Mouse (Mus musculus): ENCODE data around the gene Chst5. TPM values are rescaled to one million over a fixed set of nuclear protein-coding genes. Genes with fewer than 3 reads are reported as not detected.
A peak's percentile ranks its signal among the peaks of the same experiment; 100 is the strongest.

Chst5 gene
- polyA plus RNA-seq, 1 experiment = 1.2 TPM

- no peak overlapping the region for H3K4me3 ChIP-seq (ENCODE audit: insufficient read depth, low read length)
These were observed 22.8 kb downstream of the Chst5 start for GRCm38 (mm10) chr8:111887479-111887878.

GRCm38 (mm10) chr8:111883615-111884014 lies 26.6 kb downstream of the Chst5 start:
- TF ChIP-seq CTCF (IDR thresholded peaks at IDR 0.05; ENCODE audit: extremely low read depth, insufficient read depth, low read length) (no peak), POLR2A (IDR thresholded peaks at IDR 0.05; ENCODE audit: extremely low read depth, insufficient read depth, low read length) (no peak)

More at GRCm38 (mm10) chr8:111887479-111887878, 22.8 kb downstream of the Chst5 start:
- Histone ChIP-seq H3K4me1 (ENCODE audit: control insufficient read depth, insufficient read depth, low read length) (no peaks in the 10 kb centered on the region), H3K27ac (ENCODE audit: insufficient read depth, low read length) (no peak overlapping the region)
- TF ChIP-seq CTCF (IDR thresholded peaks at IDR 0.05; ENCODE audit: extremely low read depth, insufficient read depth, low read length) (no peak), POLR2A (IDR thresholded peaks at IDR 0.05; ENCODE audit: extremely low read depth, insufficient read depth, low read length) (no peak)

GRCm38 (mm10) chr8:111881591-111881990 lies 28.7 kb downstream of the Chst5 start:
- TF ChIP-seq POLR2A (IDR thresholded peaks at IDR 0.05; ENCODE audit: extremely low read depth, insufficient read depth, low read length) (no peak), CTCF (IDR thresholded peaks at IDR 0.05; ENCODE audit: extremely low read depth, insufficient read depth, low read length) (peak; percentile 87)
- Histone ChIP-seq H3K4me1 (ENCODE audit: control insufficient read depth, insufficient read depth, low read length) (no peaks in the 10 kb centered on the region), H3K27ac (ENCODE audit: insufficient read depth, low read length) (no peak overlapping the region), H3K4me3 (ENCODE audit: insufficient read depth, low read length) (no peak overlapping the region)

More at GRCm38 (mm10) chr8:111883615-111884014, 26.6 kb downstream of the Chst5 start:
- Histone ChIP-seq H3K4me1 (ENCODE audit: control insufficient read depth, insufficient read depth, low read length) (no peaks in the 10 kb centered on the region), H3K27ac (ENCODE audit: insufficient read depth, low read length) (no peak overlapping the region), H3K4me3 (ENCODE audit: insufficient read depth, low read length) (no peak overlapping the region)

GRCm38 (mm10) chr8:111877711-111878110 lies 32.5 kb downstream of the Chst5 start:
- Histone ChIP-seq H3K27ac (ENCODE audit: insufficient read depth, low read length) (no peak overlapping the region), H3K4me3 (ENCODE audit: insufficient read depth, low read length) (no peak overlapping the region), H3K4me1 (ENCODE audit: control insufficient read depth, insufficient read depth, low read length) (no peaks in the 10 kb centered on the region)
- TF ChIP-seq POLR2A (IDR thresholded peaks at IDR 0.05; ENCODE audit: extremely low read depth, insufficient read depth, low read length) (no peak), CTCF (IDR thresholded peaks at IDR 0.05; ENCODE audit: extremely low read depth, insufficient read depth, low read length) (no peak)

GRCm38 (mm10) chr8:111876355-111876948 lies 33.8 kb downstream of the Chst5 start, which contains the start of gene Tmem170:
Gene Tmem170 (minus strand): TSS chr8:111876750.
- Histone ChIP-seq H3K4me1 (ENCODE audit: control insufficient read depth, insufficient read depth, low read length) (no peaks in the 10 kb centered on the region), H3K4me3 (ENCODE audit: insufficient read depth, low read length) (peak within 1 kb of the TSS; percentile 63), H3K27ac (ENCODE audit: insufficient read depth, low read length) (no peak within 1 kb of the TSS)
- peak; percentile 78 for TF ChIP-seq CTCF (IDR thresholded peaks at IDR 0.05; ENCODE audit: extremely low read depth, insufficient read depth, low read length)
- TF ChIP-seq POLR2A (IDR thresholded peaks at IDR 0.05; ENCODE audit: extremely low read depth, insufficient read depth, low read length) = peak; percentile 68

- peak overlapping the region; percentile 63 for H3K4me3 ChIP-seq (ENCODE audit: insufficient read depth, low read length)
These were observed 34.5 kb downstream of the Chst5 start for GRCm38 (mm10) chr8:111875758-111876157.

GRCm38 (mm10) chr8:111871278-111871677 lies 39.0 kb downstream of the Chst5 start:
- TF ChIP-seq POLR2A (IDR thresholded peaks at IDR 0.05; ENCODE audit: extremely low read depth, insufficient read depth, low read length) (no peak), CTCF (IDR thresholded peaks at IDR 0.05; ENCODE audit: extremely low read depth, insufficient read depth, low read length) (no peak)
- Histone ChIP-seq H3K27ac (ENCODE audit: insufficient read depth, low read length) (no peak overlapping the region), H3K4me3 (ENCODE audit: insufficient read depth, low read length) (no peak overlapping the region), H3K4me1 (ENCODE audit: control insufficient read depth, insufficient read depth, low read length) (no peaks in the 10 kb centered on the region)

More at GRCm38 (mm10) chr8:111875758-111876157, 34.5 kb downstream of the Chst5 start:
- H3K27ac ChIP-seq (ENCODE audit: insufficient read depth, low read length) = no peak overlapping the region
- TF ChIP-seq POLR2A (IDR thresholded peaks at IDR 0.05; ENCODE audit: extremely low read depth, insufficient read depth, low read length) (no peak), CTCF (IDR thresholded peaks at IDR 0.05; ENCODE audit: extremely low read depth, insufficient read depth, low read length) (no peak)
- H3K4me1 ChIP-seq (ENCODE audit: control insufficient read depth, insufficient read depth, low read length) = no peaks in the 10 kb centered on the region

GRCm38 (mm10) chr8:111870379-111870778 lies 39.9 kb downstream of the Chst5 start:
- no peaks in the 10 kb centered on the region for H3K4me1 ChIP-seq (ENCODE audit: control insufficient read depth, insufficient read depth, low read length)
- TF ChIP-seq POLR2A (IDR thresholded peaks at IDR 0.05; ENCODE audit: extremely low read depth, insufficient read depth, low read length) (no peak), CTCF (IDR thresholded peaks at IDR 0.05; ENCODE audit: extremely low read depth, insufficient read depth, low read length) (no peak)
- H3K4me3 ChIP-seq (ENCODE audit: insufficient read depth, low read length) = no peak overlapping the region
- H3K27ac ChIP-seq (ENCODE audit: insufficient read depth, low read length) = no peak overlapping the region

GRCm38 (mm10) chr8:111868664-111869063 lies 41.6 kb downstream of the Chst5 start:
- Histone ChIP-seq H3K4me3 (ENCODE audit: insufficient read depth, low read length) (no peak overlapping the region), H3K4me1 (ENCODE audit: control insufficient read depth, insufficient read depth, low read length) (no peaks in the 10 kb centered on the region), H3K27ac (ENCODE audit: insufficient read depth, low read length) (no peak overlapping the region)
- TF ChIP-seq CTCF (IDR thresholded peaks at IDR 0.05; ENCODE audit: extremely low read depth, insufficient read depth, low read length) (no peak), POLR2A (IDR thresholded peaks at IDR 0.05; ENCODE audit: extremely low read depth, insufficient read depth, low read length) (no peak)

GRCm38 (mm10) chr8:111865857-111866256 lies 44.4 kb downstream of the Chst5 start:
- H3K4me1 ChIP-seq (ENCODE audit: control insufficient read depth, insufficient read depth, low read length) = no peaks in the 10 kb centered on the region
- H3K27ac ChIP-seq (ENCODE audit: insufficient read depth, low read length) = no peak overlapping the region
- H3K4me3 ChIP-seq (ENCODE audit: insufficient read depth, low read length) = no peak overlapping the region
- TF ChIP-seq POLR2A (IDR thresholded peaks at IDR 0.05; ENCODE audit: extremely low read depth, insufficient read depth, low read length) = no peak
- TF ChIP-seq CTCF (IDR thresholded peaks at IDR 0.05; ENCODE audit: extremely low read depth, insufficient read depth, low read length) = no peak
